Mouse (Mus musculus) left cerebral cortex, adult 8-10 months (tissue): Measurements from ENCODE around the gene Rcan3. TPM values are rescaled to one million over a fixed set of nuclear protein-coding genes. Genes with fewer than 3 reads are reported as not detected.

Experiments
- DNase-seq, 2 experiments: peaks; one replicate each; pipeline ENCODE4 v3.0.0; 2022; ENCODE audit warnings: low spot score in 2 of 2
- total RNA-seq, 4 experiments: library from RNA; stranded (reverse); gene quantifications; 2 replicates each; pipeline ENCODE4 v1.2.4; 2022

The Rcan3 gene
- total RNA-seq, 4 experiments from 2014 or later = 34.1 to 40.4 (median 36.2) TPM

DNA sequence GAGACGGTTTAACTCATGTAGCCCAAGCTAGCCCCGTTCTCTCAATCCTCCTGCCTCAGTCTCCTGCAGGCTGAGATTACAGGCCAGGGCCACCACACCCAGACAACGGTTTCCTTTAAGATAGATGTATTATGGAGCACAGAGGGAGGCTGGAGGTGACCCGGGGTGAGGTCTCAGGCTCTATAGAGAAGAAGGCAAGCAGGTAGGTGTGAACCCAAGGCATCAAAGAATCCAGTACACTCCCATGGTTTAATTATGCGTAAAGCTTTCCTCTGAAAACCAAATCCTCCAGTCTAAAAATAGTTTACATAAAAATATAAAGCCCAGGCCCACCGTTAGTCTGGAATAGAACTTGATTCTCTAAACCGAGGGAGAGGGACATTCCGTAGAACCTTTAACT, 20.2 kb downstream of the Rcan3 start:
- no peak for DNase-seq

DNA sequence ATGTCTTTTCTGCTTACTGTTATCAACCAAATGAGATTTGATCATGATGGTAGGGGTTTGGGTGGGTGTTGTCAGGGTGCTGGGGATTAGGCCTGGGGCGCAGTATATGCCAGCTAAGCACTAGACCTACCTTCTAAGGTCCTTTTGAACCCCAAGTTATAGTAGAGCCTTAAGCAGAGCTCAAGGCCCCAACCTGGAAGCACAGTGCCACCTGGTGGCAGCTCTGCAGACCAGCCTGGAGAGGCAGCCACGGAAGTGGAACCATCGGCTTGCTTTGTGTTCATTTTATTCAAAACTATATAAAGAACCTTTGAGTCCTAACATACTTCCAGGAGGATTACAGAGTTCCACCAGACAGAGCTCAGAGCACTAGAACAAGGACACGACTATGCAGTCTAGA, 22.0 kb downstream of the Rcan3 start:
- no peak for DNase-seq

DNA sequence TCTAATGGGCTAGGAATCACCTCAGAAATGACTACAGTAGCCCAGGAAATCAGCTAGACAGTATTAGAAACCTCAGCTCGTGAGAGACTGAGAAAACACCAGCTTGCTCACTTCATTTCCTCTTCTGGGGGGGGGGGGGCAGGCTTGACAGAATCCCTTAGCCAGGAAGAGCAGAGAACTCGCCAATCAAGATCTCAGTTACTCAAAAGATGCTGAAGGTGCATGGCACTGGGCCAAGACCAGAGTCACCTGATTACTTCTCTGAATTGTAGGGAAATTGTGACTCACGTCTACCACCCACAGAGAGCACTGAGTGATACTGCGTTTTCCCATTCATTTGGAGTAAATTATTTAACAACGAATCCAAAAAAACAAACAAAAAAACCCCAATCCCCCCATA, 27.5 kb downstream of the Rcan3 start:
- DNase-seq = peak in 1 of 2 experiments; percentile 27

GRCm38 (mm10) chr4:135404916-135405315, 28.7 kb downstream of the Rcan3 start:
- no peak for DNase-seq

- no peak for DNase-seq
Measured at GRCm38 (mm10) chr4:135404048-135404447, 29.6 kb downstream of the Rcan3 start.

DNA sequence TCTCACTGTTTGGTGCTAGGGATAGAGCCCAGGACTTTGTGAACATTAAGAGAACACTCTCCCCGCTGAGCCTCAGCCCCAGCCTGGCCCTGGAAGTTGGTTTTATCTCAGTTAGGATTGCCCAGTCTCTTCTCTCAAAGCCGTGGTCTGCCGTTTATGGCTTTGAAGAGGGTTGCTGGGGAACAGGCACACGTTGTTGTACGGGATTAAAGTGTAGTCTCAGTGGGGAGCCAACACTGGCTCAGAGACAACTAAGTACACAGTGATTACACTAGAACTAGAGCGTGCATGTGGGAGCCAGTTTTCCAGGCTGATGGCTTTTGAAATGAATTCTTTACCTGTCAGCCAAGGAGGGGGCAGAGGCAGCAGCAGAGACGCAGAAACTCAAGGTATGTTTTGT, 31.8 kb downstream of the Rcan3 start:
- DNase-seq = no peak

- no peak for DNase-seq
Measured at GRCm38 (mm10) chr4:135397991-135398390, 35.7 kb downstream of the Rcan3 start, which contains the start of gene Ncmap. Gene Ncmap (minus strand): TSS chr4:135398227.

DNA sequence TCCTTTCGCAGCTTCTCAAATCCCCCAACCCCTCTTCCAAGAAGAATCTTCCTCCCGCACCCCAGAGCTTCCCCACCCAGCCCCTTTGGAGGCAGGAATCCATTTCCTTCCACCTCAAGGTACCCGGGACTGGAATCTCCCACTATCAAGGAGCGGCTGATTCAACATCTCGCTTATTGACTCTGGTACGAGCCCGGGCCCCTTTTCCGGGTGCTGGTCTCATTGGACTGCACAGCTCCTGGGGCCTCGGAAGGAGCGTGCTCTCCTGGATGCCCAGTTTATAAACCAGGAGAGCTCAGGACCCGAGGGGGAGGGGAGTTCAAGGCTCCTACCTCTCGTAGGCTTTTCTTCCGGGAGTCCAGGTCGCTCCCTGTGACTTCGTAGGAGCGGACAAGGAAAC, 36.1 kb downstream of the Rcan3 start:
- no peak for DNase-seq

DNA sequence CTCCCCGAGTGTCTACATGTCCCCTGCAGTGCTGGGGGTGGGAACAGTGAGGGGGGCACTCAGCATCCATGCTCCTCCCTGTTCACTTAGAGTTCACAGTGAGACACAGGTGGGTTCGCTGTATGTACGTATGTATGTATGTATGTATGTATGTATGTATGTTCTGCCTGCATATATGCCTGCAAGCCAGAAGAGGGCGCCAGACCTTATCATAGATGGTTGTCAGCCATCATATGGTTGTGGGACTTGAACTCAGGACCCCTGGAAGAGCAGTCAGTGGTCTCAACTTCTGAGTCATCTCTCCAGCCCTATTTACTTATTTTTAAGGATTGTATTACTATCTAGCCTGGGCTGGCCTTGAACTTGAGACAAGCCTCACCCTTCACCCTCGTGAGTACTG, 37.4 kb downstream of the Rcan3 start:
- DNase-seq = no peak

DNA sequence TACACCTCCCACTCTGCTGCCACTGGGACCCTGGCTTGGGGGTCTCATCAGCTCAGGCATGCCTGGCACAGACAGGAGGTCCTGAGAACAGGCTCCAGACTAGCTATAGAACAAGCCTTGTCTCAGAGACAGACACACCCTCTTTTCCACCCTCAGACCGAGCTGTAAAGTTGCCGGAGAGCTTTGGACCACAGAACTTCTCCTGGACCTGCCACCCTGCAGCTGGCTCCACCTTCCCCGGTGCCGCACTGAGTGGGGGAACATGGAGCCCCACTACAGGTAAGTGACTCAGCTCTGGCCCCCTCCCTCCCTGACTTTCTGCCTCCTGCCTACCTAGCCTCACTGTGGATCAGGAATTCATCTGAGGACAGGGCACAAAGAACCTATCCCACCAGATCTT, 38.3 kb downstream of the Rcan3 start:
- no peak for DNase-seq

- no peak for DNase-seq
Measured at GRCm38 (mm10) chr4:135394666-135395065, 39.0 kb downstream of the Rcan3 start.

GRCm38 (mm10) chr4:135393381-135393780, 40.3 kb downstream of the Rcan3 start:
- no peak for DNase-seq

DNA sequence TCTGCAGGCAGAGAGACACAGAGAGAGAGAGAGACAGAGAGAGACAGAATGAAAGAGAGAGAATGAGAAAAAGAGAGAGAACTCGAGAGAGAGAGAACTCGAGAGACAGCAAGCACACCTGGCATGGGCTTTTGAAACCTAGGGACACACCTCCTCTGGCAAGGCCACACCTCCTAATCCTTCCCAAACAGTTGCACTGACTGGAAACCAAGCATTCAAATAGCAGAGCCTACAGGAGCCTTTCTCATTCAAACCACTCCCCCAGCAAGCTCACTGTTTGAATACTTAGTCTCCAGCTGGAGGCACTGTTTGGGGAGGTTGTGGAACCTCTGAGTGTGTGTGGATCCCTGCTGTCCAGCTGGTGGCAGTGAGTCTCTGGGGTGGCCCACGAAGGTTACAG, 40.9 kb downstream of the Rcan3 start:
- DNase-seq = no peak

GRCm38 (mm10) chr4:135391014-135391413, 42.6 kb downstream of the Rcan3 start:
- DNase-seq = no peak

DNA sequence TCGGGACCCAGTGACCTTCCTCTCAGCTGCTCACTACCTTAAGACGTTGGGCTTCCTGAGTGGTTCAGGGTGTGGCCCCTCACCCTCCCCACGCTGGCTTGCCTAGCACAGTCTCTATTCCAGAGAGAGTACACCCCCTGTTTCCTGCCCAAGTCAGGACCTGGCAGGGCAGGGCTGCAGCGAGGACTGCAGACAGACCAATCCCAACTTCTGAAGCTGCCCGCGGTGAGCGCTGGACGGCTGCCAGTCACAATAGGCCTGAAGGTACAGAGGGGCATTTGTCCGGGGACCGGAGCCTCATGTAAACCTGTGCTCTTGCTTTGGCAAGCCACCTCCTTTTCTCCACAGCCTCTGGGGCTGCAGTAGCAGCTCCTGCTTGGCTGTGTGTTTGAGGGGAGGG, 48.0 kb downstream of the Rcan3 start:
- DNase-seq = no peak

- peak in 1 of 2 experiments; percentile 20 for DNase-seq
Measured at GRCm38 (mm10) chr4:135382316-135382715, 51.3 kb downstream of the Rcan3 start.

DNA sequence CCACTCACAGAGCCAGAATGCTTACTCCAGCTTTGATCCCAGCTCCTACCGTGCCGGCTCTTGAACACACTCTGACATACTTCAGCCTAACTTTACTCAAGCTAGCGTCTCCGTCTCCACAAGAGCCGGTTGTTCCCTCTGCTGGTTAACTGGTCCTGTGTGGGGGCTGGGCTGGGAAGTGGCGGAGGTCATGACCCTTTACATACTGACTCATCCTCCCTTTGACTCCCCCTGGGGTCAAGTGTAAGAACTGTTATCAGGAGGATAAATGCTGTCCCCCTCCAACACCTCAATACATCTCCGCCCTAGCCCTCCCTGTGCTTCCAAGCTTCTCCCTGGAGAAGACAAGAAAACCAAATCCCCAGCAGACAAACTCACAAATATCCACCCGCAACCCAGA, 52.3 kb downstream of the Rcan3 start:
- DNase-seq = no peak

GRCm38 (mm10) chr4:135377241-135377640, 56.4 kb downstream of the Rcan3 start:
- no peak for DNase-seq

- no peak for DNase-seq
Measured at GRCm38 (mm10) chr4:135375444-135375843, 58.2 kb downstream of the Rcan3 start.

DNA sequence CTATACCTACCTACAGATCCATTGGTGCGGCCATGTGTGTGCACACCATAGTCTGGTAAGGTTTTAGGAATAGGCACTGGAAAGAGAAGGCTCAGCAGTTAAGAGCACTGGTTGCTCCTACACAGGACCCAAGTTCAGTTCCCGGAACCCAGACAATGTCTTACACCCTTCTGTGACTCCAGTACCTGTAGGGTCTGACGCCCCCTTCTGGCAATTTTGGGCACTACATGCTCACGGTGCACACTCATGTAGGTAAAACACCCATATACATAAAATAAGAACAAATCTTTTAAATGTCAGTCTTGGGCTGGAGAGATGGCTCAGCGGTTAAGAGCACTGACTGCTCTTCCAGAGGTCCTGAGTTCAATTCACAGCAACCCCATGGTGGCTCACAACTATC, 60.4 kb downstream of the Rcan3 start:
- no peak for DNase-seq

- DNase-seq = no peak
Measured at GRCm38 (mm10) chr4:135370372-135370771, 63.3 kb downstream of the Rcan3 start.

DNA sequence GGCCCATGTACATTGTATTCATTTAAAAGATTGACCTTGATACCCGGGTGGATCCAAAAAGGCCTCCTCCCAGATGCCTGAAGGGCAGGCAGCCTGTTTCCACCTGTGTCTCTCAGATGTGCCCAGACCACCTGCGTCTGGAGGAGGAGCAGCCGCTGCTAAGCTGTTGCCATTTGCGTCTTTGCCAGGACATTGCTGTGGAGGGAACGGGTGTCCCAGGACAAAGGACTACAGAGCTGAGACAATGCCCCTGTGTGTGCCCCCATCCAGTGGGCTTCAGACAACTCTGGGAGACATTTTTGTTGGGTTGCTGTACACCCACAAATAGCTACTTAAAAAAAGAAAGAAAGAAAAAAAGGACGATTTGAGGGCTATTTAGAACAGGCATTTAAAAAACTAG, 70.8 kb downstream of the Rcan3 start:
- no peak for DNase-seq
